Mouse (Mus musculus) bone marrow macrophage, adult 2 months (primary cell): ENCODE data around the gene Mthfs. TPM values are rescaled to one million over a fixed set of nuclear protein-coding genes. Genes with fewer than 3 reads are reported as not detected.
"Not testable (repeated sequence)": the region's sequence is repeated elsewhere in the genome, so short reads cannot be mapped to it uniquely, and the experiment has no call there.

Experiments used
- H3K27ac ChIP-seq: 2 replicates; pipeline ENCODE4 v1.5.1; 2012; ENCODE audit warnings: low read depth, low read length; ENCODE audit not compliant: insufficient read depth
- H3K4me1 ChIP-seq: 2 replicates; pipeline ENCODE4 v1.6.1; 2012; ENCODE audit warnings: low read length; ENCODE audit not compliant: control insufficient read depth, insufficient read depth
- H3K4me3 ChIP-seq: 2 replicates; pipeline ENCODE4 v1.5.1; 2012; ENCODE audit warnings: mild to moderate bottlenecking, low read length, moderate library complexity; ENCODE audit not compliant: insufficient read depth
- polyA plus RNA-seq: library from polyadenylated mRNA; stranded (reverse); fragments of >200 nt; gene quantifications from 2 replicates; pipeline ENCODE4 v1.2.4, GENCODE M21; 2012; ENCODE audit not compliant: missing spikeins, insufficient read depth, insufficient read length

The Mthfs gene
- 50.4 and 80.4 TPM in 2 replicates for polyA plus RNA-seq

- H3K4me3 ChIP-seq = peak within 1 kb of the TSS; percentile 54
- H3K27ac ChIP-seq = peak within 1 kb of the TSS; percentile 78
- not testable (repeated sequence) for H3K4me1 ChIP-seq
Observed at GRCm38 (mm10) chr9:89210353-89211064, at the start of gene Mthfs. Gene Mthfs (plus strand): TSS chr9:89210676.

- H3K4me1 ChIP-seq, H3K27ac ChIP-seq, H3K4me3 ChIP-seq: not testable (repeated sequence)
Observed at GRCm38 (mm10) chr9:89172539-89172938, 37.9 kb upstream of the Mthfs start.

- not testable (repeated sequence) for H3K4me3 ChIP-seq, H3K27ac ChIP-seq
Observed at GRCm38 (mm10) chr9:89178833-89179232, 31.6 kb upstream of the Mthfs start.

DNA sequence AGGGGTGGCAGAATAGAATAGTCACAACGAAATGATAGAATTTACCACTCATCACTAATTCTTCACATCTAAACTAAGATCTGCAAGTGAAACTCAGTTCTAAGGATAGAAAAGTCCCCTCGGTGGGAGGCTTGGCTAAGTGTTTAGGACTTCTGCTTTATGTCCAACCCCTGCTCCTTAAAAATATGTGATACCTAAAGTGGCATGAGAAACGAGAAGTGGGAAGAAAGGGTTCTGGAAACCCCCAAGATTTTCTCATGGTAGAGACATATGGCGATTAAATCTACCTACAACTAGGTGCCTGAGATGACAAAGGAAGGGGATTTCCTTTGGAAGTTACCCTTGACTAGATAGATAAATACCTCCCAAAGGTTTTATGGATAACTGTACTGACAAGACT is 31.0 kb upstream of the Mthfs start:
- H3K4me1 ChIP-seq, H3K4me3 ChIP-seq, H3K27ac ChIP-seq: not testable (repeated sequence)

More at GRCm38 (mm10) chr9:89178833-89179232, 31.6 kb upstream of the Mthfs start:
- H3K4me1 ChIP-seq = not testable (repeated sequence)

GRCm38 (mm10) chr9:89187006-89187405 is 23.5 kb upstream of the Mthfs start:
- H3K27ac ChIP-seq, H3K4me3 ChIP-seq, H3K4me1 ChIP-seq: not testable (repeated sequence)

- not testable (repeated sequence) for H3K27ac ChIP-seq, H3K4me3 ChIP-seq, H3K4me1 ChIP-seq
Observed at GRCm38 (mm10) chr9:89195483-89195882, 15.0 kb upstream of the Mthfs start.

DNA sequence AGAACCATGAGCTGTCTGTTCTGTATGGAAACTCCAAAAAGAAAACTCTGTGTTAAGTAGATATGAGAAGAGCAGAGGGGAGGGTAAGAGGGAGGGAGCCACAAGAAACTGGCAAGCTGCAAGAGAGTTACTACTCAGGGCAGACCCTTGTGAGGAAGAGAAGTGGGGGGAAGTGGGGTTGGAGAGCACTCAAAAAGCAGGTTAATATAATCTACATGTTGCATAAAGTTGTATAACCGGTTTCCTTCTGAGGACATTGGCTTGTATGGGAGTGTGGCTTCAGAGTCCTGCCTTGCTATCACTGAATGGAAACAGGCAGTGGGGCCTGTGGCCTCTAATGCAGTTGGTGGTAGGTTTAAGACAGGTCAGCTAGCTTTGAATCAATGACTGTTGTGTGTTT is 13.0 kb upstream of the Mthfs start:
- H3K4me3 ChIP-seq, H3K27ac ChIP-seq, H3K4me1 ChIP-seq: not testable (repeated sequence)

GRCm38 (mm10) chr9:89198349-89198748 is 12.1 kb upstream of the Mthfs start:
- H3K4me1 ChIP-seq, H3K4me3 ChIP-seq: not testable (repeated sequence)
- peak overlapping the region; percentile 21; the same call in 1 of the 2 replicates for H3K27ac ChIP-seq

- Histone ChIP-seq H3K4me3 (peak within 1 kb of the TSS; percentile 69), H3K27ac (peak within 1 kb of the TSS; percentile 97)
- H3K4me1 ChIP-seq = not testable (repeated sequence)
Observed at GRCm38 (mm10) chr9:89198969-89199416, 11.5 kb upstream of the Mthfs start, which contains the start of the genes Bcl2a1b and Gm29094. Gene Bcl2a1b (plus strand): TSS chr9:89199209. Gene Gm29094 (plus strand): TSS chr9:89199379.

DNA sequence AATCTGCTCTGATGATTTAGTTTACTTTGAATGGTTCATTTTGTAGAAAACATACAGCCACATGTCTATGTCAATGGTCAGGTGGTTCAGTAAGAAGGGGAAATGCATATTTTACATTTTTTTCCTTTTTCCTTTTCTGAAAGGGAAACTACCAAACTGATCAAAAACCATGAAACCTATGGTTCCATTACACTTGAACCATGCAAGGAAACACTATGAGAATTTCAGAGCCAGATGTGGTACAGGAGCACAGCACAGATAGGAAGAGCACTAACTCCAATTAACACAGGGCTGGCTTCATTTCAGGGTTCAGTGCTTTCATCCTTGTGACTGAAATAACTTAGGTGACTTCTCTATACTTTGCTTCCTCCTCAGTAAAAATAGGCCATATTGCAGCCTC is 8.2 kb upstream of the Mthfs start:
- Histone ChIP-seq H3K4me3 (0 out of 2 replicates have a peak overlapping the region, but pooled peaks have one; percentile 11), H3K27ac (peak overlapping the region; percentile 62)
- H3K4me1 ChIP-seq = not testable (repeated sequence)

- not testable (repeated sequence) for H3K4me1 ChIP-seq, H3K27ac ChIP-seq, H3K4me3 ChIP-seq
Observed at GRCm38 (mm10) chr9:89208939-89209338, 1.5 kb upstream of the Mthfs start.

GRCm38 (mm10) chr9:89211065-89211858 is 786 bp downstream of the Mthfs start:
- Histone ChIP-seq H3K4me3 (peak overlapping the region; percentile 54), H3K27ac (peak overlapping the region; percentile 78)

DNA sequence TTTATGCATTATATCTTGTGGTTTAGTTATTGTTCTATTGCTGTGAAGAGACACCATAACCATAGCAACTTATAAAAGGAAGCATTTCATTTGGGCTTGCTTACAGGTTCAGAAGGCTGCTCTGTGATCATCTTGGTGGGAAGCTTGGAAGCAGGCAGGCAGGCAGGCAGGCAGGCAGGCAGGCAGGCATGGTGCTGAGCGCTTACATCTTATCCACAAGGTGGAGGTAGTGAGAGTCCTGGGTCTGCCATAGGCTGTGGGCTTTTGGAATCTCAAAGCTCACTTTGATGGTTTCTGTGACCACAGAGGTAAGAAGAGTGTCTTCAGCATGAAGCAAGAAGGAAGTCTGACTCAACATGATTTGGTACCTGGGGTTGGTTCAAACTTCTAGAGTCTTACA is 2.0 kb downstream of the Mthfs start:
- not testable (repeated sequence) for H3K4me3 ChIP-seq, H3K27ac ChIP-seq, H3K4me1 ChIP-seq

More at GRCm38 (mm10) chr9:89211065-89211858, 786 bp downstream of the Mthfs start:
- not testable (repeated sequence) for H3K4me1 ChIP-seq

- H3K27ac ChIP-seq = not testable (repeated sequence)
- peaks cover 23% of the 10 kb centered on the region for H3K4me1 ChIP-seq
Observed at GRCm38 (mm10) chr9:89218174-89218573, 7.7 kb downstream of the Mthfs start.

DNA sequence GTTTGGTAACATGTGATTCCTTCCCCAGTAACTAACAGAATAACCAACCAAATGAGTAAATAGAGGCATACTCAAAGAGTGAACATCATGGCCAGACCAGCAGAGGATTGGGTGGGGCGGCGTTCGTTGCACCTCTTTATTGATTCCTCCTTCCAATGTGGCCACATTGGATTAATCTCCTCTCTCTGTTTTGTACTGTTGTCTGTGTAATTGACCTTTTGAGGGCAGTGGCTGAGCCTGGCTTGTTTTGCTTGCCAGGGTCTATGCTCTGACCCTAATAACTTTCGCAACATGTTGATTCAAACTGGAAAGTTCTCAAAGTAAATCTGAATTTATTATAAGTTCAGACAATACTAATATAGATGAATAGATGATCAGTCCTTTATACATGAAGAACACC is 9.2 kb downstream of the Mthfs start:
- H3K4me3 ChIP-seq = not testable (repeated sequence)
- Histone ChIP-seq H3K4me1 (peaks cover 24% of the 10 kb centered on the region), H3K27ac (peak overlapping the region; percentile 34)

More at GRCm38 (mm10) chr9:89218174-89218573, 7.7 kb downstream of the Mthfs start:
- not testable (repeated sequence) for H3K4me3 ChIP-seq
